Mouse (Mus musculus) liver, embryonic 14 days (tissue): ENCODE results near the gene Gp1bb. TPM values are rescaled to one million over a fixed set of nuclear protein-coding genes. Genes with fewer than 3 reads are reported as not detected.

Source experiments
- polyA plus RNA-seq: library from polyadenylated mRNA; depleted of rRNA; stranded (reverse); fragments of >200 nt; gene quantifications from 2 replicates; pipeline ENCODE4 v1.2.3, GENCODE M21; 2012; rRNA removed

Gene Gp1bb
- polyA plus RNA-seq, result 12.3 and 14.7 TPM in 2 replicates

GRCm38 (mm10) chr16:18622019-18622418 lies at the start of gene Gp1bb:
Gene Gp1bb (minus strand): TSS chr16:18622403.

GRCm38 (mm10) chr16:18629390-18630231 lies 7.4 kb upstream of the Gp1bb start, which contains the start of gene Sept5:
Gene Sept5 (minus strand): TSS chr16:18629954.

GRCm38 (mm10) chr16:18626376-18626878 lies 4.2 kb upstream of the Gp1bb start, which contains the start of gene Gm49601:
Gene Gm49601 (minus strand): TSS chr16:18626427.

GRCm38 (mm10) chr16:18589804-18590790 lies 32.1 kb downstream of the Gp1bb start, which contains the start of gene Tbx1:
Gene Tbx1 (minus strand): TSS chr16:18590671.

Other genes with a start within 250 kb of the Gp1bb start
- gene Txnrd2, start 196.0 kb downstream of the Gp1bb start, polyA plus RNA-seq, result 100 and 122 TPM in 2 replicates
- 60.2 and 73.5 TPM in 2 replicates for gene Comt, start 195.6 kb downstream of the Gp1bb start, polyA plus RNA-seq
- 4.7 and 6.2 TPM in 2 replicates for gene Gnb1l, start 123.7 kb downstream of the Gp1bb start, polyA plus RNA-seq
- gene Rtl10, start 123.5 kb downstream of the Gp1bb start, polyA plus RNA-seq, result 1.5 and 2.5 TPM in 2 replicates
- 0.01 and 0.07 TPM in 2 replicates for gene Tbx1, start 31.7 kb downstream of the Gp1bb start, polyA plus RNA-seq
- 0.70 and 0.88 TPM in 2 replicates for gene Gm49601, start 4.0 kb upstream of the Gp1bb start, polyA plus RNA-seq
- 2.0 and 2.3 TPM in 2 replicates for gene Sept5, start 7.6 kb upstream of the Gp1bb start, polyA plus RNA-seq
- 5.8 and 6.1 TPM in 2 replicates for gene Cldn5, start 154.4 kb upstream of the Gp1bb start, polyA plus RNA-seq
- 21.2 and 22.7 TPM in 2 replicates for gene Ufd1, start 189.4 kb upstream of the Gp1bb start, polyA plus RNA-seq
- 45.0 and 48.6 TPM in 2 replicates for gene Cdc45, start 189.6 kb upstream of the Gp1bb start, polyA plus RNA-seq
- 19.5 and 21.9 TPM in 2 replicates for gene 2510002D24Rik, start 214.2 kb upstream of the Gp1bb start, polyA plus RNA-seq
- gene Gm28539, start 214.2 kb upstream of the Gp1bb start, polyA plus RNA-seq, result not detected in 2 replicates